Mouse (Mus musculus) cortical plate, adult 2 months (tissue): ENCODE results near the gene Gm17334.

Experiments
- CTCF ChIP-seq: fragments of 200-500 bp; IDR thresholded peaks from 2 replicates; pipeline ENCODE4 v1.5.1; 2011; ENCODE audit warnings: mild to moderate bottlenecking, control low read depth, low read length; ENCODE audit not compliant: insufficient read depth; ENCODE audit errors: extremely low read depth
- POLR2A ChIP-seq: fragments of 200-500 bp; IDR thresholded peaks from 2 replicates; pipeline ENCODE4 v1.6.1; 2011; ENCODE audit warnings: mild to moderate bottlenecking, low read length, control low read depth; ENCODE audit not compliant: insufficient read depth; ENCODE audit errors: extremely low read depth

DNA sequence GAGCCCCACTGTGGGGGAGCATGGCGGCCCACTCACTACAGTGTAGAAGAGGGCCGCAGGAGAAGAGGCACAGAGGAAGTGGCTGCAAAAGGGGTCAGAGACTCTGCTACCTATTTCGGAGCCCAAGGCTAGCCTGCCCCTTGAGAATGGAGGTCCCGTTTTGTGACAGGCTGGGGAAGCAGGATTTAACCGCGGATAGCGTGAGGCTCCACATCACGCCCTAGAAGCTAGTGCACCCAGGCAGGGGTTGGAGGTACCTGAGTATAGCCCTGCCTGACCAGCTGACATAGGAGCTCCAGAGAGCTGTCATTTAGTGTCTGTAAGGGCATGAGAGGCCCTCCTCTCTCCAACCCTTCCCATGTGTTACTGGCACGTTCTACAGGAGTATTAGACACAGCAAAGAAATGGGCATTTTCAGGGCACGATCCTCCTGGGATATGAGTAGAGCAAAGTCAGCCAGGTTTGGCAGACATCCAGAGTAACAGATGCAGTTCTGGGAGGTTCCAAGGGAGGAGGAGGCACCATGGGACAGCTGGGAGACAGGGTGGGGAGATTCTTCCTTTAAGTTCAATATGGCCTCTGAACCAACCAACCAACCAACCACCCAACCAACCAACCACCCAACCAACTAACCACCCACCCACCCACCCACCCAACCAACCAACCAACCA is 25.2 kb upstream of the Gm17334 start:
- no peak for TF ChIP-seq CTCF
- TF ChIP-seq POLR2A: no peak
